Mouse (Mus musculus) thymus, postnatal 10 days (tissue): ENCODE data around the gene Apoc4.
A peak's percentile ranks its signal among the peaks of the same experiment; 100 is the strongest.

Experiments
- DNase-seq, 2 experiments: peaks; one replicate each; pipeline ENCODE4 v3.0.0; 2021; ENCODE audit warnings: low spot score in 2 of 2

Apoc4 gene

GRCm38 (mm10) chr7:19677872-19678271 lies 3.4 kb downstream of the Apoc4 start, which contains the start of gene Apoc2:
Apoc2 (minus strand) TSS chr7:19677941.
- DNase-seq: no peak

GRCm38 (mm10) chr7:19676662-19677061 lies 4.6 kb downstream of the Apoc4 start:
- DNase-seq: no peak

GRCm38 (mm10) chr7:19675824-19676223 lies 5.5 kb downstream of the Apoc4 start:
- DNase-seq: no peak

- no peak for DNase-seq
Measured at GRCm38 (mm10) chr7:19673083-19673699, 8.1 kb downstream of the Apoc4 start.

GRCm38 (mm10) chr7:19671511-19671910 lies 9.8 kb downstream of the Apoc4 start:
- no peak for DNase-seq

GRCm38 (mm10) chr7:19668947-19669721 lies 12.1 kb downstream of the Apoc4 start:
- peak; percentile 83 to 94 for DNase-seq

- no peak for DNase-seq
Measured at GRCm38 (mm10) chr7:19667434-19667833, 13.8 kb downstream of the Apoc4 start.

GRCm38 (mm10) chr7:19666750-19667149 lies 14.5 kb downstream of the Apoc4 start:
- DNase-seq: no peak

GRCm38 (mm10) chr7:19664955-19665841 lies 16.1 kb downstream of the Apoc4 start, which contains the start of gene Clptm1:
Clptm1 (minus strand) TSS chr7:19665033.
- peak; percentile 95 to 97 for DNase-seq

- DNase-seq: no peak
Measured at GRCm38 (mm10) chr7:19664455-19664954, 16.8 kb downstream of the Apoc4 start.

GRCm38 (mm10) chr7:19663940-19664339 lies 17.3 kb downstream of the Apoc4 start:
- peak; percentile 6 to 16 for DNase-seq

- no peak for DNase-seq
Measured at GRCm38 (mm10) chr7:19652614-19653013, 28.7 kb downstream of the Apoc4 start.

- no peak for DNase-seq
Measured at GRCm38 (mm10) chr7:19651063-19651786, 30.1 kb downstream of the Apoc4 start.

GRCm38 (mm10) chr7:19641223-19641622 lies 40.1 kb downstream of the Apoc4 start:
- no peak for DNase-seq

- DNase-seq: no peak
Measured at GRCm38 (mm10) chr7:19635074-19635827, 46.0 kb downstream of the Apoc4 start.

GRCm38 (mm10) chr7:19634591-19634990 lies 46.7 kb downstream of the Apoc4 start:
- no peak for DNase-seq

- no peak for DNase-seq
Measured at GRCm38 (mm10) chr7:19633855-19634254, 47.4 kb downstream of the Apoc4 start.

GRCm38 (mm10) chr7:19633197-19633596 lies 48.1 kb downstream of the Apoc4 start:
- DNase-seq: no peak

GRCm38 (mm10) chr7:19632720-19633119 lies 48.6 kb downstream of the Apoc4 start:
- DNase-seq: no peak

GRCm38 (mm10) chr7:19632275-19632674 lies 49.0 kb downstream of the Apoc4 start:
- no peak for DNase-seq

GRCm38 (mm10) chr7:19629361-19629734 lies 51.9 kb downstream of the Apoc4 start, which contains the start of gene Relb:
Relb (minus strand) TSS chr7:19629438.
- peak; percentile 83 for DNase-seq
